Mouse (Mus musculus) CD4-positive, CD25-positive, alpha-beta regulatory T cell, adult 2 months (primary cell): ENCODE measurements at regions not wholly inside any gene's neighbourhood (a gene's known extent, or its start where the extent isn't known, plus 50 kb on each side); places are given as distances from the start of the nearest gene placed in this dataset.

Experiments used
- DNase-seq: peaks from one replicate; pipeline ENCODE4 v3.0.0-alpha.2; 2012; ENCODE audit warnings: low read depth, low spot score

GRCm38 (mm10) chr2:137247931-137248330 lies 131.5 kb upstream of the Jag1 start:
- DNase-seq: no peak

GRCm38 (mm10) chr2:137244370-137244769 lies 127.9 kb upstream of the Jag1 start:
- DNase-seq: no peak

- DNase-seq: no peak
These were observed 127.5 kb upstream of the Jag1 start for GRCm38 (mm10) chr2:137243914-137244313.

GRCm38 (mm10) chr2:137236961-137237360 lies 120.5 kb upstream of the Jag1 start:
- DNase-seq: no peak

- DNase-seq: no peak
These were observed 117.5 kb upstream of the Jag1 start for GRCm38 (mm10) chr2:137233936-137234335.

- no peak for DNase-seq
These were observed 114.7 kb upstream of the Jag1 start for GRCm38 (mm10) chr2:137231161-137231560.

- no peak for DNase-seq
These were observed 113.1 kb upstream of the Jag1 start for GRCm38 (mm10) chr2:137229422-137230069.

GRCm38 (mm10) chr2:137227495-137227894 lies 111.1 kb upstream of the Jag1 start:
- no peak for DNase-seq

- peak; percentile 2 for DNase-seq
These were observed 108.5 kb upstream of the Jag1 start for GRCm38 (mm10) chr2:137224702-137225552.

- no peak for DNase-seq
These were observed 99.3 kb upstream of the Jag1 start for GRCm38 (mm10) chr2:137215697-137216096.

GRCm38 (mm10) chr2:137207846-137208245 lies 91.4 kb upstream of the Jag1 start:
- DNase-seq: no peak

- no peak for DNase-seq
These were observed 87.9 kb upstream of the Jag1 start for GRCm38 (mm10) chr2:137204274-137204850.

- no peak for DNase-seq
These were observed 83.7 kb upstream of the Jag1 start for GRCm38 (mm10) chr2:137200101-137200500.

GRCm38 (mm10) chr2:137192183-137192582 lies 75.7 kb upstream of the Jag1 start:
- DNase-seq: no peak

- no peak for DNase-seq
These were observed 52.7 kb upstream of the Jag1 start for GRCm38 (mm10) chr2:137169176-137169575.

GRCm38 (mm10) chr2:137168626-137169025 lies 52.2 kb upstream of the Jag1 start:
- DNase-seq: no peak
